Mouse (Mus musculus) embryo, embryonic 10 days (tissue): Measurements from ENCODE around the gene Ccdc3.
"Not testable (repeated sequence)": the region's sequence is repeated elsewhere in the genome, so short reads cannot be mapped to it uniquely, and the experiment has no call there.

Experiments used
- DNase-seq: peaks from one replicate; pipeline ENCODE4 v3.0.0-alpha.2; 2015; ENCODE audit warnings: low spot score

The Ccdc3 gene

GRCm38 (mm10) chr2:5214581-5214980 lies 77.0 kb downstream of the Ccdc3 start:
- DNase-seq, result no peak

- DNase-seq, result no peak
These were observed 77.8 kb downstream of the Ccdc3 start for GRCm38 (mm10) chr2:5215252-5215815.

GRCm38 (mm10) chr2:5219206-5219605 lies 81.6 kb downstream of the Ccdc3 start:
- no peak for DNase-seq

GRCm38 (mm10) chr2:5219847-5220375 lies 82.3 kb downstream of the Ccdc3 start:
- DNase-seq, result no peak

- DNase-seq, result no peak
These were observed 85.0 kb downstream of the Ccdc3 start for GRCm38 (mm10) chr2:5222571-5222970.

- DNase-seq, result no peak
These were observed 99.4 kb downstream of the Ccdc3 start for GRCm38 (mm10) chr2:5236846-5237482.

- no peak for DNase-seq
These were observed 100.3 kb downstream of the Ccdc3 start for GRCm38 (mm10) chr2:5237870-5238269.

GRCm38 (mm10) chr2:5239492-5239891 lies 101.9 kb downstream of the Ccdc3 start:
- DNase-seq, result no peak

- no peak for DNase-seq
These were observed 103.9 kb downstream of the Ccdc3 start for GRCm38 (mm10) chr2:5241469-5241897.

GRCm38 (mm10) chr2:5249199-5249598 lies 111.6 kb downstream of the Ccdc3 start:
- not testable (repeated sequence) for DNase-seq

- no peak for DNase-seq
These were observed 112.4 kb downstream of the Ccdc3 start for GRCm38 (mm10) chr2:5249969-5250368.

- DNase-seq, result no peak
These were observed 120.7 kb downstream of the Ccdc3 start for GRCm38 (mm10) chr2:5258250-5258649.

GRCm38 (mm10) chr2:5262279-5262678 lies 124.7 kb downstream of the Ccdc3 start:
- no peak for DNase-seq

- no peak for DNase-seq
These were observed 130.4 kb downstream of the Ccdc3 start for GRCm38 (mm10) chr2:5267980-5268379.
